Mouse (Mus musculus): ENCODE data around the gene Bdkrb1. TPM values are rescaled to one million over a fixed set of nuclear protein-coding genes. Genes with fewer than 3 reads are reported as not detected.

Bdkrb1 gene
- polyA plus RNA-seq, 1 experiment from 2014 or later = 0.06 TPM

GRCm38 (mm10) chr12:105565221-105565620 is 37.7 kb upstream of the Bdkrb1 start:
- no peak overlapping the region for H3K4me2 ChIP-seq (ENCODE audit: low read depth, low read length)
- WGBS (ENCODE audit: insufficient replicate concordance) = 56% methylated on average over 5 of the region's 5 CpGs
- no peak for ATAC-seq (ENCODE audit: low read depth)

DNA sequence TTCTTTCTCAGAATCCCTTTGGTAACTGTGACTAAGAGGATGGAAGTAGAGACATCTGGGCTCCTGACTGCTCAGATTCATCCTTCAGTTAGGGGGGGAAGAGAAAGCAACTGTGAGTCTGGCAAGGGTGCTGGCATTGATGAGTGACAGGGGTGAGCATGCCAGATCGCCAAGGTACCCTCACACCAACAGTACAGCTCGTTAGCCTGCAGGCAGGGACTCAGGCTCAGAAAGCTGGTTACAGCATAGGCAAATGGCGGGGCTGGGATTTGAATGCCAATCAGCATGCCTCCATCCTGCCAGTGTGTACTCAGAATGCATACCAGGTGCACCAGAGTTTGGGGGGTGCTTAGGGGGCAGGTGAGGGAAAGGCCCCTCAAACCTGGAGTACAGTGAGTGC is 31.0 kb upstream of the Bdkrb1 start:
- 64% methylated on average over 3 of the region's 3 CpGs for WGBS (ENCODE audit: insufficient replicate concordance)
- ATAC-seq (ENCODE audit: low read depth) = no peak

More at GRCm38 (mm10) chr12:105565221-105565620, 37.7 kb upstream of the Bdkrb1 start:
- Histone ChIP-seq H3K4me1 (ENCODE audit: control insufficient read depth, low read depth, low read length) (no peaks in the 10 kb centered on the region; the same call in 1 of the 2 replicates), H3K36me3 (ENCODE audit: control insufficient read depth, insufficient read depth) (no peaks in the 10 kb centered on the region), H3K9me3 (replicated peaks; ENCODE audit: control insufficient read depth, low read length) (no peaks in the 10 kb centered on the region), H3K9ac (ENCODE audit: low read depth, low read length) (no peak overlapping the region), H3K27me3 (ENCODE audit: control insufficient read depth, insufficient read depth, low read depth, low read length) (peaks cover 34% of the 10 kb centered on the region), H3K4me3 (ENCODE audit: low read depth, low read length) (no peak overlapping the region), H3K27ac (ENCODE audit: low read length) (no peak overlapping the region)

DNA sequence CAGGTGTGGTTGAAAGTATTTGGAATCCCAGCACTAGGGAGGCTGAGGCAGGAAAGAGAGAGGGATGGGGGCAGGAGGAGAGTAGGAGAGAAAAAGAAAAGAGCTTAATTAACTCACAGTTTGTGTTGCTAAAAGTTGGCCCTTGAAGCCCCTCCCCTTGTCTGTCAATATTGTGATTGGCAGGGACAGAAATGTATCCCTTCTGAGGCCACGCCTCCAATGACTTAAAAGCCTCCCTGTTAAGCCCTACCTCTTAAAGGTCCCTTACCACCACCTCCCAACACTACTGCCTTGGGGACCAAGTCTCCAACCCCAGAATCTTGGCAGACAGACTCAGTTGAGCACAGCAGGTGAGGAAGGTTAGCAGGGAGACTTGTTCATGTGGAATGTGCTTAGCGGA is 30.3 kb upstream of the Bdkrb1 start:
- Histone ChIP-seq H3K4me3 (ENCODE audit: low read depth, low read length) (no peak overlapping the region), H3K9me3 (replicated peaks; ENCODE audit: control insufficient read depth, low read length) (no peaks in the 10 kb centered on the region), H3K4me2 (ENCODE audit: low read depth, low read length) (no peak overlapping the region), H3K27ac (ENCODE audit: low read length) (no peak overlapping the region), H3K9ac (ENCODE audit: low read depth, low read length) (no peak overlapping the region), H3K36me3 (ENCODE audit: control insufficient read depth, insufficient read depth) (no peaks in the 10 kb centered on the region), H3K27me3 (ENCODE audit: control insufficient read depth, insufficient read depth, low read depth, low read length) (no peaks in the 10 kb centered on the region), H3K4me1 (ENCODE audit: control insufficient read depth, low read depth, low read length) (no peaks in the 10 kb centered on the region)
- 49% methylated on average over 2 of the region's 2 CpGs for WGBS (ENCODE audit: insufficient replicate concordance)
- no peak for ATAC-seq (ENCODE audit: low read depth)

More for the DNA sequence above, 31.0 kb upstream of the Bdkrb1 start:
- Histone ChIP-seq H3K27me3 (ENCODE audit: control insufficient read depth, insufficient read depth, low read depth, low read length) (no peaks in the 10 kb centered on the region), H3K4me3 (ENCODE audit: low read depth, low read length) (no peak overlapping the region), H3K9ac (ENCODE audit: low read depth, low read length) (no peak overlapping the region), H3K4me2 (ENCODE audit: low read depth, low read length) (no peak overlapping the region), H3K4me1 (ENCODE audit: control insufficient read depth, low read depth, low read length) (no peaks in the 10 kb centered on the region), H3K27ac (ENCODE audit: low read length) (no peak overlapping the region), H3K36me3 (ENCODE audit: control insufficient read depth, insufficient read depth) (no peaks in the 10 kb centered on the region), H3K9me3 (replicated peaks; ENCODE audit: control insufficient read depth, low read length) (no peaks in the 10 kb centered on the region)

GRCm38 (mm10) chr12:105574356-105574755 is 28.5 kb upstream of the Bdkrb1 start:
- Histone ChIP-seq H3K9me3 (replicated peaks; ENCODE audit: control insufficient read depth, low read length) (no peaks in the 10 kb centered on the region), H3K9ac (ENCODE audit: low read depth, low read length) (no peak overlapping the region), H3K4me2 (ENCODE audit: low read depth, low read length) (no peak overlapping the region), H3K4me1 (ENCODE audit: control insufficient read depth, low read depth, low read length) (no peaks in the 10 kb centered on the region), H3K4me3 (ENCODE audit: low read depth, low read length) (no peak overlapping the region), H3K36me3 (ENCODE audit: control insufficient read depth, insufficient read depth) (no peaks in the 10 kb centered on the region), H3K27ac (ENCODE audit: low read length) (no peak overlapping the region), H3K27me3 (ENCODE audit: control insufficient read depth, insufficient read depth, low read depth, low read length) (no peaks in the 10 kb centered on the region)
- ATAC-seq (ENCODE audit: low read depth) = no peak
- WGBS (ENCODE audit: insufficient replicate concordance) = 62% methylated on average over 4 of the region's 4 CpGs

- Histone ChIP-seq H3K4me2 (ENCODE audit: low read depth, low read length) (no peak overlapping the region), H3K36me3 (ENCODE audit: control insufficient read depth, insufficient read depth) (no peaks in the 10 kb centered on the region), H3K27ac (ENCODE audit: low read length) (no peak overlapping the region), H3K9me3 (replicated peaks; ENCODE audit: control insufficient read depth, low read length) (no peaks in the 10 kb centered on the region), H3K4me1 (ENCODE audit: control insufficient read depth, low read depth, low read length) (no peaks in the 10 kb centered on the region; the same call in 1 of the 2 replicates), H3K27me3 (ENCODE audit: control insufficient read depth, insufficient read depth, low read depth, low read length) (no peaks in the 10 kb centered on the region; the same call in 1 of the 2 replicates), H3K9ac (ENCODE audit: low read depth, low read length) (no peak overlapping the region), H3K4me3 (ENCODE audit: low read depth, low read length) (no peak overlapping the region)
- 67% methylated on average over 17 of the region's 17 CpGs for WGBS (ENCODE audit: insufficient replicate concordance)
- ATAC-seq (ENCODE audit: low read depth) = no peak
Observed at GRCm38 (mm10) chr12:105580490-105580889, 22.4 kb upstream of the Bdkrb1 start.

- Histone ChIP-seq H3K4me1 (ENCODE audit: control insufficient read depth, low read depth, low read length) (no peaks in the 10 kb centered on the region; the same call in 1 of the 2 replicates), H3K27me3 (ENCODE audit: control insufficient read depth, insufficient read depth, low read depth, low read length) (no peaks in the 10 kb centered on the region; the same call in 1 of the 2 replicates), H3K27ac (ENCODE audit: low read length) (no peak overlapping the region), H3K9me3 (replicated peaks; ENCODE audit: control insufficient read depth, low read length) (no peaks in the 10 kb centered on the region), H3K4me2 (ENCODE audit: low read depth, low read length) (no peak overlapping the region), H3K36me3 (ENCODE audit: control insufficient read depth, insufficient read depth) (no peaks in the 10 kb centered on the region), H3K4me3 (ENCODE audit: low read depth, low read length) (no peak overlapping the region), H3K9ac (ENCODE audit: low read depth, low read length) (no peak overlapping the region)
- WGBS (ENCODE audit: insufficient replicate concordance) = 70% methylated on average over 9 of the region's 9 CpGs
- ATAC-seq (ENCODE audit: low read depth) = no peak
Observed at GRCm38 (mm10) chr12:105582486-105582885, 20.4 kb upstream of the Bdkrb1 start.

- ATAC-seq (ENCODE audit: low read depth) = peak; percentile 77
- Histone ChIP-seq H3K4me1 (ENCODE audit: control insufficient read depth, low read depth, low read length) (no peaks in the 10 kb centered on the region; the same call in 1 of the 2 replicates), H3K4me2 (ENCODE audit: low read depth, low read length) (no peak overlapping the region), H3K9ac (ENCODE audit: low read depth, low read length) (no peak overlapping the region), H3K4me3 (ENCODE audit: low read depth, low read length) (no peak overlapping the region), H3K9me3 (replicated peaks; ENCODE audit: control insufficient read depth, low read length) (no peaks in the 10 kb centered on the region), H3K27me3 (ENCODE audit: control insufficient read depth, insufficient read depth, low read depth, low read length) (no peaks in the 10 kb centered on the region; the same call in 1 of the 2 replicates), H3K36me3 (ENCODE audit: control insufficient read depth, insufficient read depth) (no peaks in the 10 kb centered on the region), H3K27ac (ENCODE audit: low read length) (no peak overlapping the region)
- WGBS (ENCODE audit: insufficient replicate concordance) = 17% methylated on average over 2 of the region's 2 CpGs
Observed at GRCm38 (mm10) chr12:105583484-105583883, 19.4 kb upstream of the Bdkrb1 start.

DNA sequence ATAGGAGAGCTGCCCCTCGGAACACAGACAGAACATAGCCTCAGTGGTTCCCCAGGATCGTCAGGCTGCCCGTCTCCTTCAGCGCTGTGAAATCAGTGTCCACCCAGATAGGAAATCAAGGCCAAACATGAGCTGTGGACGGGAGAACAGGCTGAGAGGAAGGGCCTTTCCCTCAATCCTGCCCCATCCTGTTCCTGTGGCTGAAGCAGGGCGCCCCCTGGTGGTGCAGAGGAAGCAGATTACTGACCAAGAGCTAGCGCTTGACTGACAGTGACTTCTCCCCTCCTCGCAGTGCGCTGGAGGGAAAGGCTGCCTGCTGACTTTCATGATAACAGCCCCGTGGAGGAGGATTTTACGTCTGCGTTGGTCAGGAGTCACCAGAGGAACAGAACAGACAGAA is 18.0 kb upstream of the Bdkrb1 start:
- WGBS (ENCODE audit: insufficient replicate concordance) = 10% methylated on average over 12 of the region's 12 CpGs
- Histone ChIP-seq H3K9me3 (replicated peaks; ENCODE audit: control insufficient read depth, low read length) (no peaks in the 10 kb centered on the region), H3K4me3 (ENCODE audit: low read depth, low read length) (no peak overlapping the region), H3K4me2 (ENCODE audit: low read depth, low read length) (no peak overlapping the region), H3K9ac (ENCODE audit: low read depth, low read length) (no peak overlapping the region), H3K4me1 (ENCODE audit: control insufficient read depth, low read depth, low read length) (no peaks in the 10 kb centered on the region; the same call in 1 of the 2 replicates), H3K36me3 (ENCODE audit: control insufficient read depth, insufficient read depth) (no peaks in the 10 kb centered on the region), H3K27me3 (ENCODE audit: control insufficient read depth, insufficient read depth, low read depth, low read length) (no peaks in the 10 kb centered on the region; the same call in 1 of the 2 replicates), H3K27ac (ENCODE audit: low read length) (no peak overlapping the region)
- ATAC-seq (ENCODE audit: low read depth) = no peak

DNA sequence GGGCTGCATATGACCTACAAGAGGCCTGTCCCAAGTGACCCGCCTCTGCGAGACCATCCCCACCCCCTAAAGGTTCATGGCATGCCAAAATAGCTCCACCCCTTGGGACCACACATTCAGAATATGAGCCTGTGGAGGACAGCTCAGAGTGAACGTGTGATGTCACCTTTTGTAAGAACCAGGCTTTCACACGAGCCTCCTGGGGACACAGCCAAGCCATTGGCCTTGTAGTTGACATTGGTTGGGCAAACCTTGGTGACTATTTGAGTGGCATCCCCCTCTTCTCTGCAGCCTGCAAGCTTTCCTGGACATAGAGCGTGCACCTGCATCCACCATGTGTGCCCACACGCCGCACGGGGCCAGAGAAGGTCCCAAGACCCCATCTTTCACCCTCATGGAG is 15.4 kb upstream of the Bdkrb1 start:
- Histone ChIP-seq H3K4me3 (ENCODE audit: low read depth, low read length) (no peak overlapping the region), H3K4me1 (ENCODE audit: control insufficient read depth, low read depth, low read length) (no peaks in the 10 kb centered on the region; the same call in 1 of the 2 replicates), H3K9ac (ENCODE audit: low read depth, low read length) (no peak overlapping the region), H3K36me3 (ENCODE audit: control insufficient read depth, insufficient read depth) (no peaks in the 10 kb centered on the region), H3K9me3 (replicated peaks; ENCODE audit: control insufficient read depth, low read length) (no peaks in the 10 kb centered on the region), H3K27me3 (ENCODE audit: control insufficient read depth, insufficient read depth, low read depth, low read length) (no peaks in the 10 kb centered on the region; the same call in 1 of the 2 replicates), H3K4me2 (ENCODE audit: low read depth, low read length) (no peak overlapping the region), H3K27ac (ENCODE audit: low read length) (no peak overlapping the region)
- no peak for ATAC-seq (ENCODE audit: low read depth)
- WGBS (ENCODE audit: insufficient replicate concordance) = 65% methylated on average over 8 of the region's 8 CpGs

Measured in liver, embryonic 16.5 days (tissue).